Mouse (Mus musculus) heart, embryonic 13.5 days (tissue): ENCODE measurements at regions not wholly inside any gene's neighbourhood (a gene's known extent, or its start where the extent isn't known, plus 50 kb on each side); places are given as distances from the start of the nearest gene placed in this dataset.

Source experiments
- ATAC-seq: fragments of 200-750 bp; cut with Nextera tagmentation; 2 replicates; pipeline ENCODE4 v1.8.0; 2017; ENCODE audit warnings: moderate TSS enrichment; ENCODE audit not compliant: insufficient number of reproducible peaks, low FRiP score, low TSS enrichment; ENCODE audit errors: extremely low read depth
- H3K27ac ChIP-seq: fragments of 300-500 bp; sonication (generic); replicated peaks from 2 replicates; pipeline ENCODE4 v1.5.1; 2015; ENCODE audit warnings: moderate library complexity, mild to moderate bottlenecking, inconsistent platforms
- H3K27me3 ChIP-seq: fragments of 300-500 bp; sonication (generic); replicated peaks from 2 replicates; pipeline ENCODE4 v1.6.1; 2015; ENCODE audit warnings: mild to moderate bottlenecking, inconsistent platforms
- H3K36me3 ChIP-seq: fragments of 300-500 bp; sonication (generic); 2 replicates; pipeline ENCODE4 v1.6.1; 2015; ENCODE audit warnings: mild to moderate bottlenecking, inconsistent platforms
- H3K4me1 ChIP-seq: fragments of 300-500 bp; sonication (generic); 2 replicates; pipeline ENCODE4 v1.6.1; 2015; ENCODE audit warnings: inconsistent platforms
- H3K4me2 ChIP-seq: fragments of 300-500 bp; sonication (generic); 2 replicates; pipeline ENCODE4 v1.6.1; 2015; ENCODE audit warnings: inconsistent platforms, mild to moderate bottlenecking, moderate library complexity
- H3K4me3 ChIP-seq: fragments of 300-500 bp; sonication (generic); 2 replicates; pipeline ENCODE4 v1.5.1; 2015; ENCODE audit warnings: moderate library complexity, mild to moderate bottlenecking, inconsistent platforms
- H3K9ac ChIP-seq: fragments of 300-500 bp; sonication (generic); 2 replicates; pipeline ENCODE4 v1.6.1; 2015; ENCODE audit warnings: inconsistent platforms, mild to moderate bottlenecking, moderate library complexity
- H3K9me3 ChIP-seq: fragments of 300-500 bp; sonication (generic); 2 replicates; pipeline ENCODE4 v1.6.1; 2016; ENCODE audit warnings: inconsistent platforms
- WGBS: fragments of 180-500 bp; shearing (Covaris S2); methylation state at CpG from one replicate; pipeline ENCODE4 v1.1.7; 2015; ENCODE audit warnings: mixed read lengths; 5-methylcytosine and 5-hydroxymethylcytosine counted together

DNA sequence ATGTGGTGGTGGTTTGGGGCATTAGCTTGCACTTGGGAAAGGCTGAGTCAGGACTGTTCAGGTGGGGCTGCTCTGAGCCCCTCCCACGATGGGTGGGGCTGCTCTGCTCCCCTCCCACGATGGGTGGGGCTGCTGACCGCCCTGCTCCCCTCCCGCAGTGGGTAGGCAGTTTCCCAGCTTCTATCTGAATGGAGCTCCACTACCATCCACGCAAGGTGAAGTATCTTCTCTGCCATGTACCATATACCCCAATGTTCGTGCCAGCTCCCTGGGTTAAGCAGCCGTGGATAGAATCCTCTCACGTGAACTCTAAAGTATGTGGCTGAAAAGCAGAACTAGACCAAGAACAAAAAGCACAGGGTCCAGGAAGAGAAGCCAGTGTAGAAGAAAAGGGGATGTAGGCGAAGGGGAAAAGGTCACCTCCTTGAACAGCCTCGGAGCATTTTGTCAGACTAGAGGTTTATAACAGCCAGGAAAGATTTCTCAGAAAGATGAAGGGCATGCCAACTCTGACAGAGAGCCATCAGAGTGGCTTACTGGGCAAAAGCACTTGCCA, 54.0 kb upstream of the Zfp217 start:
- WGBS, result 62% methylated on average over 10 of the region's 10 CpGs
- Histone ChIP-seq H3K36me3 (no peaks in the 10 kb centered on the region), H3K9me3 (no peaks in the 10 kb centered on the region), H3K27me3 (no peaks in the 10 kb centered on the region), H3K4me1 (peaks cover 19% of the 10 kb centered on the region), H3K4me3 (no peak overlapping the region), H3K9ac (no peak overlapping the region), H3K4me2 (no peak overlapping the region), H3K27ac (no peak overlapping the region)
- peak; percentile 76; the same call in 1 of the 2 replicates for ATAC-seq
